Mouse (Mus musculus): ENCODE measurements around the gene Ift57. TPM values are rescaled to one million over a fixed set of nuclear protein-coding genes. Genes with fewer than 3 reads are reported as not detected.

Ift57 gene
- polyA plus RNA-seq, 1 experiment from 2014 or later, result 27.1 TPM

DNA sequence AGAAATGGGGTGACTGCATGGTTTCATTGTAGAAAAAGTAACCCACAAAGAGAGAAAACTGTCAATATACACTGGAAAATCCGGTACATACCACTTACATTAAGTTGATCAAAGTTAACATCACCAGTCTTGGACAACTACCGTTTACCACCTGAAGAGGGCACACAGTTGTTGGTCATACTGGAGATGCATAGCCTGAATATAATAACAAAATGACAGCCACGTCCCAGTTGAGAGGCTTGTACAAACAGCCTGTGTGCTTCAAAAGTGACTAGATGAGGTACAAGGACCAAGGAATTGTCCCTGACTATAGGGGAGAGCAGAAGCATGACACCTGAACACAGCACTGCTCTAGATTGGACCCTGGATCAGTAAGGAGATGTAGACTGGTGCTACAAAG, 67.3 kb downstream of the Ift57 start:
- DNase-seq (ENCODE audit: low spot score), result no peak
- 67% methylated on average over 3 of the region's 3 CpGs for WGBS
- ATAC-seq (ENCODE audit: insufficient read depth, low FRiP score, low TSS enrichment), result no peak; the same call in 1 of the 2 replicates

GRCm38 (mm10) chr16:49768491-49769031, 69.5 kb downstream of the Ift57 start:
- H3K27me3 ChIP-seq (ENCODE audit: control insufficient read depth, insufficient read depth, low read length), result no peaks in the 10 kb centered on the region
- no peaks in the 10 kb centered on the region for H3K4me1 ChIP-seq (ENCODE audit: control insufficient read depth, insufficient read depth, low read length)
- ATAC-seq (ENCODE audit: insufficient read depth, low FRiP score, low TSS enrichment), result no peak
- no peak overlapping the region for H3K4me3 ChIP-seq (ENCODE audit: low read depth, low read length)
- no peaks in the 10 kb centered on the region; the same call in 1 of the 2 replicates for H3K36me3 ChIP-seq (ENCODE audit: control insufficient read depth, insufficient read depth, low read length)
- DNase-seq (ENCODE audit: low spot score), result no peak
- WGBS, result 86% methylated on average over 4 of the region's 4 CpGs
- H3K27ac ChIP-seq (ENCODE audit: low read depth, low read length), result no peak overlapping the region
- no peak overlapping the region for H3K4me2 ChIP-seq (ENCODE audit: low read depth)
- H3K9me3 ChIP-seq (ENCODE audit: control insufficient read depth, low read length), result no peaks in the 10 kb centered on the region
- no peak overlapping the region for H3K9ac ChIP-seq (ENCODE audit: low read length)

More for the DNA sequence above, 67.3 kb downstream of the Ift57 start:
- no peaks in the 10 kb centered on the region for H3K9me3 ChIP-seq (ENCODE audit: control insufficient read depth, low read length)
- no peaks in the 10 kb centered on the region; the same call in 1 of the 2 replicates for H3K36me3 ChIP-seq (ENCODE audit: control insufficient read depth, insufficient read depth, low read length)
- H3K27me3 ChIP-seq (ENCODE audit: control insufficient read depth, insufficient read depth, low read length), result no peaks in the 10 kb centered on the region
- H3K9ac ChIP-seq (ENCODE audit: low read length), result no peak overlapping the region
- H3K4me1 ChIP-seq (ENCODE audit: control insufficient read depth, insufficient read depth, low read length), result no peaks in the 10 kb centered on the region
- H3K4me3 ChIP-seq (ENCODE audit: low read depth, low read length), result no peak overlapping the region
- no peak overlapping the region for H3K27ac ChIP-seq (ENCODE audit: low read depth, low read length)
- no peak overlapping the region for H3K4me2 ChIP-seq (ENCODE audit: low read depth)

- Histone ChIP-seq H3K36me3 (ENCODE audit: control insufficient read depth, insufficient read depth, low read length) (no peaks in the 10 kb centered on the region), H3K9ac (ENCODE audit: low read length) (no peak overlapping the region), H3K27me3 (ENCODE audit: control insufficient read depth, insufficient read depth, low read length) (no peaks in the 10 kb centered on the region), H3K4me3 (ENCODE audit: low read depth, low read length) (no peak overlapping the region), H3K4me2 (ENCODE audit: low read depth) (no peak overlapping the region), H3K4me1 (ENCODE audit: control insufficient read depth, insufficient read depth, low read length) (no peaks in the 10 kb centered on the region), H3K27ac (ENCODE audit: low read depth, low read length) (no peak overlapping the region), H3K9me3 (ENCODE audit: control insufficient read depth, low read length) (no peaks in the 10 kb centered on the region)
- DNase-seq (ENCODE audit: low spot score) (no peak), ATAC-seq (ENCODE audit: insufficient read depth, low FRiP score, low TSS enrichment) (no peak)
- 82% methylated on average over 2 of the region's 2 CpGs for WGBS
These were observed 70.8 kb downstream of the Ift57 start for GRCm38 (mm10) chr16:49769831-49770261.

DNA sequence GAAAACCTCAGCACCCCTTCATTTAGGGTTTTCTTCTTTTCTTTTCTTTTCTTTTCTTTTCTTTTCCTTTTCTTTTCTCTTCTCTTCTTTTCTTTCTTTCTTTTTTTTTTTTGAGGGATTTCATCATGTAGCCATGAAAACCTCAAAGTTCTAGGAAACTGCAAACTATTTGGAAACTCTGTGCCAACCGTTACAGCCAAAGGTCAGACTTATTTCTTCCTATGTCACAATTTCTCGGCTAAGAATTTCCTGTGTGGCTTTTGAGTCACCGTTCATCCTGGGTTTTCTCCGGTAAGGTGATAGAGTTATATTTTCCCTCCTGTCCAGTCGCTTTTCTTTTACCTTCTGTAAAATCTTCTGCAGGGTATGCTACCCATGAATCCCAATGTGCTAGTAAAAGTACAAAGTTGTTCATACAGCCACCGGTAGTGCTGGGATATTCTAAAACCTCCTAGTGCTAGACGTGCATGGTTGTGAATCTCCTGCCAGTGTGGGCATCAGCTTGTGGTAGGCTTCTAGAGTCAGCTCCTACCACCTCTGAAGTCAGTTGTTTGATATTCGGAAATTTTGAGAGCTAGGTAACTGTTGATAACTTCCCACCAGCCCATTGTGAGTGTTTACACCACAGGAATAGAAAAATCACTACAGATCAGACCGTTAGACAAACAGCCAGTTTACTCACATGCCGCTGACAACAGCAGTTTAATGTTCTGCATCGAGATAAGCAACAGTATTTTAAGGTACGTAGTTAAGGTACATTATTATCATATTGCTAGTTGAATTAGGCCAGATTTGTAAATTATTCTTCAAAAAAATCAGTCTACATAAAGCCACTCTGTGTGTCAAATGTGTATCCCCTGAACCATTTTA, 71.5 kb downstream of the Ift57 start:
- Histone ChIP-seq H3K4me3 (ENCODE audit: low read depth, low read length) (no peak overlapping the region), H3K4me1 (ENCODE audit: control insufficient read depth, insufficient read depth, low read length) (no peaks in the 10 kb centered on the region), H3K4me2 (ENCODE audit: low read depth) (no peak overlapping the region), H3K9ac (ENCODE audit: low read length) (no peak overlapping the region), H3K9me3 (ENCODE audit: control insufficient read depth, low read length) (no peaks in the 10 kb centered on the region), H3K27ac (ENCODE audit: low read depth, low read length) (no peak overlapping the region), H3K36me3 (ENCODE audit: control insufficient read depth, insufficient read depth, low read length) (no peaks in the 10 kb centered on the region), H3K27me3 (ENCODE audit: control insufficient read depth, insufficient read depth, low read length) (no peaks in the 10 kb centered on the region)
- DNase-seq (ENCODE audit: low spot score) (no peak), ATAC-seq (ENCODE audit: insufficient read depth, low FRiP score, low TSS enrichment) (no peak)
- WGBS, result 90% methylated on average over 12 of the region's 12 CpGs

- 86% methylated on average over 7 of the region's 7 CpGs for WGBS
- no peak overlapping the region for H3K9ac ChIP-seq (ENCODE audit: low read length)
- no peaks in the 10 kb centered on the region for H3K9me3 ChIP-seq (ENCODE audit: control insufficient read depth, low read length)
- H3K27me3 ChIP-seq (ENCODE audit: control insufficient read depth, insufficient read depth, low read length), result no peaks in the 10 kb centered on the region
- no peak for DNase-seq (ENCODE audit: low spot score)
- no peak for ATAC-seq (ENCODE audit: insufficient read depth, low FRiP score, low TSS enrichment)
- H3K27ac ChIP-seq (ENCODE audit: low read depth, low read length), result no peak overlapping the region
- H3K36me3 ChIP-seq (ENCODE audit: control insufficient read depth, insufficient read depth, low read length), result no peaks in the 10 kb centered on the region
- no peak overlapping the region for H3K4me2 ChIP-seq (ENCODE audit: low read depth)
- H3K4me3 ChIP-seq (ENCODE audit: low read depth, low read length), result no peak overlapping the region
- H3K4me1 ChIP-seq (ENCODE audit: control insufficient read depth, insufficient read depth, low read length), result no peaks in the 10 kb centered on the region
These were observed 72.8 kb downstream of the Ift57 start for GRCm38 (mm10) chr16:49771609-49772396.

DNA sequence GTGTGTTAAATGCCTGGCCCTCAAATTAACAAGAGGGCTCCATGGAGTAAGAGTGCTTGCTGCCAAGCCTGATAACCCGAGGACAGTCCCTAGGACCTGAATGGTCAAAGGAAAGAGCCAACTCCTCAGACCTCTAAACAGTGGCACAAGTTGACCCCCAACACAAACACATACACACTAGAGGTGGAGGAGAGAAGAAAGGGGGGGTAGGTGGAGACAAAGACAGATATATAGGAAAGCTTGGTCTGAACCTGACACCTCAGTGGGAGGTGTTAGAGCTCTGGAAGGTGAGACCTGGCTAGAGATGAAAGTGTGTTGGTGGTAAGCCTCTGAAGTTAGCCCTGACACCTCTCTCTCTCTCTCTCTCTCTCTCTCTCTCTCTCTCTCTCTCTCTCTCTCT, 73.5 kb downstream of the Ift57 start:
- ATAC-seq (ENCODE audit: insufficient read depth, low FRiP score, low TSS enrichment), result no peak
- DNase-seq (ENCODE audit: low spot score), result no peak
- no peak overlapping the region for H3K4me2 ChIP-seq (ENCODE audit: low read depth)
- H3K9ac ChIP-seq (ENCODE audit: low read length), result no peak overlapping the region
- 72% methylated on average over 1 of the region's 1 CpGs for WGBS
- H3K27me3 ChIP-seq (ENCODE audit: control insufficient read depth, insufficient read depth, low read length), result no peaks in the 10 kb centered on the region
- no peak overlapping the region for H3K27ac ChIP-seq (ENCODE audit: low read depth, low read length)
- H3K4me1 ChIP-seq (ENCODE audit: control insufficient read depth, insufficient read depth, low read length), result no peaks in the 10 kb centered on the region
- no peak overlapping the region for H3K4me3 ChIP-seq (ENCODE audit: low read depth, low read length)
- H3K36me3 ChIP-seq (ENCODE audit: control insufficient read depth, insufficient read depth, low read length), result no peaks in the 10 kb centered on the region
- no peaks in the 10 kb centered on the region for H3K9me3 ChIP-seq (ENCODE audit: control insufficient read depth, low read length)

DNA sequence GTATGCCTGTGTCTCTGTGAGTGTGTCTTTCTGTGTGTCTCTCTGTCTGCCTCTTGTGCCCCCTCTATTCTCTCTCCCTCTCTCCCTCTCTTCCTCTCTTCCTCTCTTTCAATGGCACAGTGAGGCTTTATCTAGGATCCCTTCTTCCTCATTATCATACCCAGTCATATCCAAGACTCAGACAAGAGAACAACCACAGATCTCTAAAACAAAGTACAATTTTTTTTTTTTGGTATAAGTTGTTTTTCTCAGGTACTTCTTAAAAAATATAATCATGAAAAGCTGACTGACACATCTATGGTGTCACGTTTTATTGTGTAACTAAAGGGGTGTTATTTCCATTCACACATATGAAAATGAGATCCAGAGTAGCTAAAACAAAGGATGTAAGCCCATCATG, 74.0 kb downstream of the Ift57 start:
- H3K4me1 ChIP-seq (ENCODE audit: control insufficient read depth, insufficient read depth, low read length), result no peaks in the 10 kb centered on the region
- no peak overlapping the region for H3K4me2 ChIP-seq (ENCODE audit: low read depth)
- no peaks in the 10 kb centered on the region for H3K27me3 ChIP-seq (ENCODE audit: control insufficient read depth, insufficient read depth, low read length)
- H3K4me3 ChIP-seq (ENCODE audit: low read depth, low read length), result no peak overlapping the region
- H3K27ac ChIP-seq (ENCODE audit: low read depth, low read length), result no peak overlapping the region
- WGBS, result 85% methylated on average over 1 of the region's 1 CpGs
- ATAC-seq (ENCODE audit: insufficient read depth, low FRiP score, low TSS enrichment), result no peak
- DNase-seq (ENCODE audit: low spot score), result no peak
- H3K9ac ChIP-seq (ENCODE audit: low read length), result no peak overlapping the region
- no peaks in the 10 kb centered on the region for H3K36me3 ChIP-seq (ENCODE audit: control insufficient read depth, insufficient read depth, low read length)
- H3K9me3 ChIP-seq (ENCODE audit: control insufficient read depth, low read length), result no peaks in the 10 kb centered on the region

GRCm38 (mm10) chr16:49774059-49775001, 75.3 kb downstream of the Ift57 start:
- Histone ChIP-seq H3K27ac (ENCODE audit: low read depth, low read length) (no peak overlapping the region), H3K4me3 (ENCODE audit: low read depth, low read length) (no peak overlapping the region), H3K4me2 (ENCODE audit: low read depth) (no peak overlapping the region), H3K9me3 (ENCODE audit: control insufficient read depth, low read length) (no peaks in the 10 kb centered on the region), H3K4me1 (ENCODE audit: control insufficient read depth, insufficient read depth, low read length) (no peaks in the 10 kb centered on the region), H3K9ac (ENCODE audit: low read length) (no peak overlapping the region), H3K36me3 (ENCODE audit: control insufficient read depth, insufficient read depth, low read length) (no peaks in the 10 kb centered on the region), H3K27me3 (ENCODE audit: control insufficient read depth, insufficient read depth, low read length) (no peaks in the 10 kb centered on the region)
- ATAC-seq (ENCODE audit: insufficient read depth, low FRiP score, low TSS enrichment) (no peak), DNase-seq (ENCODE audit: low spot score) (no peak)
- WGBS, result 85% methylated on average over 18 of the region's 18 CpGs

Data from neural tube, embryonic 11.5 days (tissue).